Mouse (Mus musculus) myocyte (in vitro differentiated cells): ENCODE measurements around the gene Sema4f.

Experiments
- MYOD1 ChIP-seq, 3 experiments: IDR thresholded peaks; one replicate each; pipeline ENCODE4 v1.6.1; 2011; ENCODE audit warnings: control low read depth in 2 of 3, low read depth in 2 of 3, mild to moderate bottlenecking in 2 of 3, moderate library complexity in 1 of 3; ENCODE audit not compliant: insufficient read length in 2 of 3, control insufficient read depth in 1 of 3
- USF1 ChIP-seq: IDR thresholded peaks from one replicate; pipeline ENCODE4 v1.6.1; 2011; ENCODE audit warnings: low read depth, mild to moderate bottlenecking, control low read depth, moderate library complexity

- TF ChIP-seq MYOD1 (IDR thresholded peaks at IDR 0.05; ENCODE audit: control insufficient read depth in 1 of 3, insufficient read length in 2 of 3, low read depth in 2 of 3): no peak
- no peak for TF ChIP-seq USF1
Observed at GRCm38 (mm10) chr6:82946651-82947050, 7.1 kb upstream of the Sema4f start, which contains the start of gene M1ap.
